Mouse (Mus musculus): Measurements from ENCODE around the gene Fam189b.
"Not testable (repeated sequence)": the region's sequence is repeated elsewhere in the genome, so short reads cannot be mapped to it uniquely, and the experiment has no call there.

The Fam189b gene

GRCm38 (mm10) chr3:89206695-89207094 is 23.8 kb downstream of the Fam189b start:
- DNase-seq (ENCODE audit: low spot score) = no peak

GRCm38 (mm10) chr3:89208075-89208657 is 25.2 kb downstream of the Fam189b start:
- no peak for DNase-seq (ENCODE audit: low spot score)

- DNase-seq (ENCODE audit: low spot score) = no peak
Measured at GRCm38 (mm10) chr3:89208736-89209135, 25.8 kb downstream of the Fam189b start.

- no peak for DNase-seq (ENCODE audit: low spot score)
Measured at GRCm38 (mm10) chr3:89209731-89210130, 26.8 kb downstream of the Fam189b start.

GRCm38 (mm10) chr3:89210162-89210561 is 27.2 kb downstream of the Fam189b start:
- DNase-seq (ENCODE audit: low spot score) = no peak

- DNase-seq (ENCODE audit: low spot score) = no peak
Measured at GRCm38 (mm10) chr3:89210731-89211130, 27.8 kb downstream of the Fam189b start.

- DNase-seq (ENCODE audit: low spot score) = peak; percentile 88
Measured at GRCm38 (mm10) chr3:89213803-89214530, 31.0 kb downstream of the Fam189b start.

GRCm38 (mm10) chr3:89214681-89215411 is 31.9 kb downstream of the Fam189b start, which contains the start of gene Thbs3:
Gene Thbs3, plus strand, starts transcription at chr3:89215180.
- DNase-seq (ENCODE audit: low spot score) = no peak

GRCm38 (mm10) chr3:89215853-89216252 is 32.9 kb downstream of the Fam189b start:
- peak; percentile 82 for DNase-seq (ENCODE audit: low spot score)

GRCm38 (mm10) chr3:89216407-89216806 is 33.5 kb downstream of the Fam189b start:
- not testable (repeated sequence) for DNase-seq (ENCODE audit: low spot score)

GRCm38 (mm10) chr3:89218271-89218670 is 35.3 kb downstream of the Fam189b start:
- DNase-seq (ENCODE audit: low spot score) = no peak

- DNase-seq (ENCODE audit: low spot score) = no peak
Measured at GRCm38 (mm10) chr3:89219546-89219945, 36.6 kb downstream of the Fam189b start.

GRCm38 (mm10) chr3:89221167-89221566 is 38.2 kb downstream of the Fam189b start:
- DNase-seq (ENCODE audit: low spot score) = no peak

GRCm38 (mm10) chr3:89224796-89225195 is 41.9 kb downstream of the Fam189b start:
- DNase-seq (ENCODE audit: low spot score) = no peak

- DNase-seq (ENCODE audit: low spot score) = no peak
Measured at GRCm38 (mm10) chr3:89225321-89225815, 42.4 kb downstream of the Fam189b start.

GRCm38 (mm10) chr3:89225918-89226317 is 43.0 kb downstream of the Fam189b start:
- no peak for DNase-seq (ENCODE audit: low spot score)

GRCm38 (mm10) chr3:89226361-89226760 is 43.4 kb downstream of the Fam189b start:
- no peak for DNase-seq (ENCODE audit: low spot score)

GRCm38 (mm10) chr3:89226900-89227299 is 44.0 kb downstream of the Fam189b start, which contains the start of gene Mtx1:
Gene Mtx1, minus strand, starts transcription at chr3:89227088.
- DNase-seq (ENCODE audit: low spot score) = no peak

GRCm38 (mm10) chr3:89227307-89228179 is 44.6 kb downstream of the Fam189b start:
- DNase-seq (ENCODE audit: low spot score) = peak; percentile 89

GRCm38 (mm10) chr3:89228180-89228549 is 45.2 kb downstream of the Fam189b start:
- peak; percentile 92 for DNase-seq (ENCODE audit: low spot score)

- DNase-seq (ENCODE audit: low spot score) = no peak
Measured at GRCm38 (mm10) chr3:89228836-89229235, 45.9 kb downstream of the Fam189b start, which contains the start of gene Muc1. Gene Muc1, plus strand, starts transcription at chr3:89229057.

- no peak for DNase-seq (ENCODE audit: low spot score)
Measured at GRCm38 (mm10) chr3:89229276-89229675, 46.3 kb downstream of the Fam189b start.
